Mouse (Mus musculus) lung, adult 2 months (tissue): Measurements from ENCODE around the gene Clec1a. TPM values are rescaled to one million over a fixed set of nuclear protein-coding genes. Genes with fewer than 3 reads are reported as not detected.
A peak's percentile ranks its signal among the peaks of the same experiment; 100 is the strongest.
"Not testable (repeated sequence)": the region's sequence is repeated elsewhere in the genome, so short reads cannot be mapped to it uniquely, and the experiment has no call there.

Experiments used
- DNase-seq: peaks from one replicate; pipeline ENCODE4 v3.0.0; 2022
- H3K4me1 ChIP-seq: fragments of 200-500 bp; 2 replicates; pipeline ENCODE4 v1.6.1; 2011; ENCODE audit warnings: low read length; ENCODE audit not compliant: control insufficient read depth, insufficient read depth
- H3K4me3 ChIP-seq: fragments of 200-500 bp; replicated peaks from 2 replicates; pipeline ENCODE3; 2011; ENCODE audit warnings: low read depth, mild to moderate bottlenecking, control low read depth, low read length; ENCODE audit errors: extremely low read depth
- CTCF ChIP-seq: fragments of 200-500 bp; IDR thresholded peaks from 2 replicates; pipeline ENCODE4 v1.5.1; 2011; ENCODE audit warnings: mild to moderate bottlenecking, low read length, control low read depth; ENCODE audit not compliant: insufficient read depth
- POLR2A ChIP-seq: fragments of 200-500 bp; IDR thresholded peaks from 2 replicates; pipeline ENCODE4 v1.6.1; 2011; ENCODE audit warnings: low read depth, mild to moderate bottlenecking, control low read depth, low read length, borderline replicate concordance; ENCODE audit errors: extremely low read depth
- WGBS: fragments of 180-500 bp; shearing (Covaris S2); methylation state at CpG from one replicate; pipeline ENCODE4 v1.1.7; 2018; 5-methylcytosine and 5-hydroxymethylcytosine counted together
- polyA plus RNA-seq: library from polyadenylated mRNA; depleted of rRNA; stranded (reverse); fragments of >200 nt; gene quantifications from 2 replicates; pipeline ENCODE4 v1.2.3, GENCODE M21; 2012; rRNA removed

Clec1a gene
- 30.1 and 38.1 TPM in 2 replicates for polyA plus RNA-seq

- TF ChIP-seq POLR2A (peak; percentile 79; the same call in 1 of the 2 replicates), CTCF (no peak)
- peak within 1 kb of the TSS; percentile 97 for H3K4me3 ChIP-seq
- 39% methylated on average over 13 of the region's 13 CpGs for WGBS
- peak; percentile 39 for DNase-seq
- H3K4me1 ChIP-seq: peaks cover 8% of the 10 kb centered on the region
Measured at GRCm38 (mm10) chr6:129451411-129452039, at the start of gene Clec1a. Clec1a (minus strand) TSS chr6:129452000.

DNA sequence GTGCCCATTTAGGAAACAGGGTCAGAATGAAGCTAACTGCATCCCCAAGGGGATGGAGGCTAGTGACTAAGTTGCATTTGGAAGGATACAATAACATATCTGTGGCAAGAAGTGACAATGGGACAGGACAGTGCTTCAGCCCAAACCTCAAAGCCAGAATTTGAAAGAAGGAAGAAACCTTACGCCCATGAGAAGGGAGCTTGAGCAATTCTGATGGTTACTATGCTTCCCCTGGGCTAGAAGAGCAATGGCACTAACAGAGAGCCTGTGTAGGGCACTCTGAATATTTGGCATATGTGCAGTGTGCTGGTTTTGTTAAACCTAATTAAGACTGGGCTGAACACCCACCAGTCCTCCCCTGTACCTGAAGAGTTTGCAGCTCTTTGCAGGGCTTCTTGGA, 47.7 kb upstream of the Clec1a start:
- WGBS: 71% methylated on average over 1 of the region's 1 CpGs
- not testable (repeated sequence) for H3K4me3 ChIP-seq, H3K4me1 ChIP-seq, DNase-seq

DNA sequence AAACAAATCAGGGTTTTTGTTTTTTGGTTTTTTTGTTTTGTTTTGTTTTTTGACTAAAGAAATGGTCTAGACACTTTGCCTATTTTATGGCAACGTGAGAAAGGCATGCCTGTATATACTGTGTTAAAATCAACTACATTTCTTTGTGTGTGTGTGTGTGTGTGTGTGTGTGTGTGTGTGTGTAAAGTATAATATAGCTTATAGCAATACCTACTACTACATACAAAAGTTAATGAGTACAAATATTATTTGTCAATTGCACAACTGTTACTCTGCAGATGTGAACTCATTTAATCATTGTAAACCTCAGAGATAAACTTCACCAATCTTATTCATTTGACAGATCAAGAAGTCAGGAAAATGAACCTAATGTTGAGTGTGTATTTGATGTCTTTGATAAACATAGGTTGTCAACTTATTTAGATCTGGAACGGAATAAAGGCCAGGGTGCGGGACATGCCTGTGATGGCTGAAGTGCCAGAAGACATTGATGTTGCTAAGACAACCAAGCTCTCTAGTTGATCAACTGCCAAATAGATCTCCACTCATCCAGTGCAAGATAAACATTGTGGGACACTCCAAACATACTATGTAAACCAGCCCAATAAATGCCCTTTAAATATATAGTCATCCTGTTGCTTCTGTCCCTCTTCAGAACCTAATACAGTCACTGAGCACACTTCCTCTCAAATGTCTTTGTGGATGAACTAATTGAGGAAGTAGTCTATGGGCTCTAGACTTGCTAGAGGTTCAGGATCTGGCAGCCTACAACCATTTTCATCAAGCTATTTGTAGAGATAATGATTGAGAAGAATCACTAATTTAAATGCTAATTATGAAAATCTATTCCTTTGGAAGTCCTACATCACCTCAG, 45.8 kb upstream of the Clec1a start:
- WGBS: 60% methylated on average over 3 of the region's 3 CpGs

GRCm38 (mm10) chr6:129494924-129495323, 43.1 kb upstream of the Clec1a start:
- 62% methylated on average over 4 of the region's 4 CpGs for WGBS
- Histone ChIP-seq H3K4me1 (no peaks in the 10 kb centered on the region), H3K4me3 (no peak overlapping the region)
- no peak for DNase-seq
- TF ChIP-seq CTCF (no peak), POLR2A (no peak)

More for the DNA sequence above, 45.8 kb upstream of the Clec1a start:
- no peak for TF ChIP-seq POLR2A
- TF ChIP-seq CTCF: no peak
- H3K4me3 ChIP-seq: no peak overlapping the region
- no peaks in the 10 kb centered on the region for H3K4me1 ChIP-seq
- DNase-seq: no peak

GRCm38 (mm10) chr6:129480089-129480958, 28.5 kb upstream of the Clec1a start:
- Histone ChIP-seq H3K4me3 (no peak overlapping the region), H3K4me1 (no peaks in the 10 kb centered on the region; the same call in 1 of the 2 replicates)
- DNase-seq: no peak
- 55% methylated on average over 8 of the region's 8 CpGs for WGBS
- TF ChIP-seq CTCF: no peak
- TF ChIP-seq POLR2A: no peak

GRCm38 (mm10) chr6:129476404-129477126, 24.8 kb upstream of the Clec1a start:
- Histone ChIP-seq H3K4me3 (no peak overlapping the region), H3K4me1 (no peaks in the 10 kb centered on the region; the same call in 1 of the 2 replicates)
- 25% methylated on average over 13 of the region's 13 CpGs for WGBS
- TF ChIP-seq POLR2A (no peak), CTCF (peak; percentile 29; the same call in 1 of the 2 replicates)
- DNase-seq: no peak

- no peak for TF ChIP-seq CTCF
- TF ChIP-seq POLR2A: no peak
- 62% methylated on average over 5 of the region's 5 CpGs for WGBS
- Histone ChIP-seq H3K4me1 (no peaks in the 10 kb centered on the region; the same call in 1 of the 2 replicates), H3K4me3 (no peak overlapping the region)
- no peak for DNase-seq
Measured at GRCm38 (mm10) chr6:129472627-129473026, 20.8 kb upstream of the Clec1a start.

GRCm38 (mm10) chr6:129471386-129471785, 19.6 kb upstream of the Clec1a start:
- Histone ChIP-seq H3K4me3 (peak overlapping the region; percentile 16), H3K4me1 (no peaks in the 10 kb centered on the region)
- no peak for DNase-seq
- TF ChIP-seq POLR2A (no peak), CTCF (no peak)
- 71% methylated on average over 6 of the region's 6 CpGs for WGBS

DNA sequence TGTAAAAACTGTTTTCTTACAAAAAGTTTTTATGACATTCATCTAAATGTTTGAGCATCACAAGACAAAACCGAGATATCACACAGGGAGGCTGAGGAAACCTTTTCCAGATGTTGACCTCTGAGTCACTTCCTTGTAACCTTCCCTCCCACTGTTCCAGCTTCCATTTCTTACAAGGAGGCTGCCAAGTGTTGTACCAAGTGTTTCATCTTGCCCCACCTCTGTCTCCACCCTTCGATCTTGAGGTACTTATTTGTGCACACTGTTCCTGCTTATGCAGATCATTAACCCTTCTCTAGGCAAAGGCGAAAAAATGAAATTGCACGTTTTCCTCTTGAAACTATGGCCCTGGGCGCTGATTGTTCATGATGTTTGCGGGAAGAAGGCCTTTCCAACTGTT, 2.1 kb downstream of the Clec1a start:
- peaks cover 10% of the 10 kb centered on the region for H3K4me1 ChIP-seq
- 39% methylated on average over 6 of the region's 6 CpGs for WGBS
- TF ChIP-seq CTCF (no peak), POLR2A (0 out of 2 replicates have a peak, but pooled peaks have one; percentile 11)
- peak overlapping the region; percentile 88 for H3K4me3 ChIP-seq
- no peak for DNase-seq
